Mouse (Mus musculus) liver, embryonic 14.5 days (tissue): ENCODE results near the gene Pigk.

Source experiments
- CTCF ChIP-seq: IDR thresholded peaks from 2 replicates; pipeline ENCODE4 v1.5.1; 2016; ENCODE audit warnings: antibody characterized with exemption, low read depth, control low read depth
- EP300 ChIP-seq: IDR thresholded peaks from 2 replicates; pipeline ENCODE4 v1.6.1; 2016; ENCODE audit warnings: antibody characterized with exemption, low read depth

DNA sequence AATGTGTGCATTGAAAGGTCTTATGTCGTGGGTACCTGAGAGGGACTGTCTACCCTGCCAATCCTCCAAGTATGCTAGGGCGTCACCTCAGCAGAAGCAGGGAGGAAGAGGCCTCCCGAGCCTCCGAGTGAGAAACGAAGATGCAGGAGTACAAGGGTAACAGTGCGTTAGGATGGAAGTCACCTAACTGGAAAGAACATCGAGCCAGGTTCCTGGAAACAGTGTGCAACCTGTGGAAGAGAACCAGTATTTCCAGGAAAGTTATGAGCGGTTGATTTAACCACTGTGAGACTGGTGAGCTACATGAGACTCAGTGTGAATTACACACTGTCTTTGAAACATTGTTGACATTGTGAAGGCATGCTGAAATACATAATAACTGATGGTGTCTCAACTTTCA lies 48.4 kb downstream of the Pigk start:
- TF ChIP-seq CTCF (no peak), EP300 (no peak)
